Mouse (Mus musculus) intestine, embryonic 16.5 days (tissue): ENCODE results near the gene Mrgpre. TPM values are rescaled to one million over a fixed set of nuclear protein-coding genes. Genes with fewer than 3 reads are reported as not detected.

Source experiments
- microRNA-seq: library from miRNA; unstranded; fragments of <30 nt; microRNA quantifications from one replicate; pipeline ENCODE4, GENCODE M21; 2016
- polyA plus RNA-seq: library from polyadenylated mRNA; unstranded; fragments of >200 nt; fragmentation: Nextera tagmentation; extraction: Ambion mirVana; gene quantifications from 2 replicates; pipeline ENCODE4 v1.2.1, GENCODE M21; 2015

Gene Mrgpre
- polyA plus RNA-seq, 1 experiment from 2014 or later = 1.4 TPM

Small RNA genes within 50 kb of the gene (microRNA-seq; reads per million reads assigned to microRNA genes)
- not detected for gene Gm22064

Other genes with a start within 250 kb of the Mrgpre start
- gene Nap1l4, start 235.4 kb downstream of the Mrgpre start, polyA plus RNA-seq = 175 and 192 TPM in 2 replicates
- gene Cars, start 184.4 kb downstream of the Mrgpre start, polyA plus RNA-seq = 56.4 and 62.8 TPM in 2 replicates
- gene Tnfrsf26, start 155.8 kb downstream of the Mrgpre start, polyA plus RNA-seq = 0.27 and 0.33 TPM in 2 replicates
- 3.4 and 4.5 TPM in 2 replicates for gene Tnfrsf22, start 134.8 kb downstream of the Mrgpre start, polyA plus RNA-seq
- 1.2 and 1.4 TPM in 2 replicates for gene Tnfrsf23, start 98.6 kb downstream of the Mrgpre start, polyA plus RNA-seq
- 26.4 and 29.0 TPM in 2 replicates for gene Osbpl5, start 27.5 kb downstream of the Mrgpre start, polyA plus RNA-seq
- not detected in 2 replicates for gene Mrgprg, start 17.5 kb downstream of the Mrgpre start, polyA plus RNA-seq
- gene Nadsyn1, start 38.3 kb upstream of the Mrgpre start, polyA plus RNA-seq = 25.4 and 29.4 TPM in 2 replicates
- 98.0 and 105 TPM in 2 replicates for gene Dhcr7, start 38.6 kb upstream of the Mrgpre start, polyA plus RNA-seq
- not detected in 2 replicates for gene Gm498, start 82.3 kb upstream of the Mrgpre start, polyA plus RNA-seq
- gene Shank2, start 217.4 kb upstream of the Mrgpre start, polyA plus RNA-seq = 1.0 and 1.2 TPM in 2 replicates